ENCODE assay signal across 8 mouse cellular contexts in the genomic region with DNA sequence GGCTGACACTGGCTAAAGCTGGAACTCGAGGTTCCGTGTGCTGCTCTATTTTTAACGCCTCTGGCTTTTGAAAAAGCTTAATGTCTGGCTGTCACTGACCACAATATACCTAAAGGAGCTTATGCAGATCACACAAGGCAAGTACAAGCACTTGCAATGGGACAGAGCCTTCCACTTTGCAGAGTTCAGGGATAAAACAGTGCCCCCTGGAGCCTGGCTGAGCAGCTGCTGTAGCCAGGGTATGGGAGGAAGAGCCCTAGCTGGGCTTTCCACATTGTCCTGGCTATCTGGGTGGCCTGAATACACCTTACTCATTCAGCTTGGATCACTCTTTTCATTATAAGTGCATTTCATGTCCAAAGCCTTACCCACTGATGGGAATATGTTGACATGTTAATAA. TPM values are rescaled to one million over a fixed set of nuclear protein-coding genes. Genes with fewer than 3 reads are reported as not detected.
A peak's percentile ranks its signal among the peaks of the same experiment; 100 is the strongest.
DNase-seq lines count a peak whose midpoint lies in the region; ATAC-seq and TF ChIP-seq lines count a peak whose summit lies in the region.

No protein-coding gene starts in this region.

- no peak overlapping the region for H3K4me3 ChIP-seq in intestine, postnatal 0 days (ENCODE audit: low read depth, low read length)
- no peak overlapping the region for H3K4me3 ChIP-seq in intestine, embryonic 15.5 days (replicated peaks)
- no peak overlapping the region for H3K4me3 ChIP-seq in G1E (ENCODE audit: low read depth, low read length)
- no peak overlapping the region for H3K4me3 ChIP-seq in liver, postnatal 0 days (ENCODE audit: low read depth, low read length)
- no peak overlapping the region for H3K4me3 ChIP-seq in forebrain, embryonic 16.5 days (replicated peaks; ENCODE audit: low read length)

- H3K9ac ChIP-seq in intestine, postnatal 0 days (ENCODE audit: low read depth, low read length), result no peak overlapping the region
- H3K9ac ChIP-seq in intestine, embryonic 15.5 days, result no peak overlapping the region
- no peak overlapping the region for H3K9ac ChIP-seq in liver, postnatal 0 days (replicated peaks)
- no peak overlapping the region for H3K9ac ChIP-seq in forebrain, embryonic 16.5 days (replicated peaks; ENCODE audit: low read depth, low read length)

- no peaks in the 10 kb centered on the region for H3K9me3 ChIP-seq in intestine, postnatal 0 days (ENCODE audit: control insufficient read depth)
- H3K9me3 ChIP-seq in intestine, embryonic 15.5 days, result no peaks in the 10 kb centered on the region
- H3K9me3 ChIP-seq in G1E (replicated peaks), result no peaks in the 10 kb centered on the region
- no peaks in the 10 kb centered on the region for H3K9me3 ChIP-seq in liver, postnatal 0 days (ENCODE audit: low read length)
- H3K9me3 ChIP-seq in forebrain, embryonic 16.5 days (ENCODE audit: control insufficient read depth, low read length), result no peaks in the 10 kb centered on the region

- peaks cover 49% of the 10 kb centered on the region for H3K36me3 ChIP-seq in intestine, postnatal 0 days (ENCODE audit: control insufficient read depth, insufficient read depth)
- peaks cover 11% of the 10 kb centered on the region; the same call in 1 of the 2 replicates for H3K36me3 ChIP-seq in intestine, embryonic 15.5 days
- H3K36me3 ChIP-seq in G1E (replicated peaks), result peaks cover 91% of the 10 kb centered on the region
- peaks cover 39% of the 10 kb centered on the region for H3K36me3 ChIP-seq in liver, postnatal 0 days (replicated peaks; ENCODE audit: insufficient read depth, low read length)
- H3K36me3 ChIP-seq in forebrain, embryonic 16.5 days (ENCODE audit: control insufficient read depth, insufficient read depth), result 0 out of 2 replicates have a peak, but pooled peaks cover 2% of the 10 kb centered on the region

- WGBS in intestine, postnatal 0 days, result 80% methylated on average over 3 of the region's 3 CpGs
- WGBS in intestine, embryonic 15.5 days, result 87% methylated on average over 3 of the region's 3 CpGs
- WGBS in liver, postnatal 0 days (ENCODE audit: insufficient replicate concordance), result 85% methylated on average over 3 of the region's 3 CpGs
- WGBS in forebrain, embryonic 16.5 days, result 83% methylated on average over 3 of the region's 3 CpGs

- TF ChIP-seq CTCF in intestine, postnatal 0 days (IDR thresholded peaks at IDR 0.05; ENCODE audit: low read depth), result peak; percentile 64
- 0 out of 2 replicates have a peak, but pooled peaks have one; percentile 7 for TF ChIP-seq CTCF in G1E (IDR thresholded peaks at IDR 0.05; ENCODE audit: low read depth, low read length)
- peak; percentile 70 for TF ChIP-seq CTCF in liver, postnatal 0 days (IDR thresholded peaks at IDR 0.05; ENCODE audit: low read depth)

- ATAC-seq in intestine, postnatal 0 days, result no peak
- ATAC-seq in intestine, embryonic 15.5 days, result no peak
- ATAC-seq in G1E (ENCODE audit: extremely low read depth, insufficient number of reproducible peaks, low FRiP score, poor library complexity, severe bottlenecking), result no peak
- ATAC-seq in liver, postnatal 0 days, result no peak
- ATAC-seq in forebrain, embryonic 16.5 days, result no peak

- TF ChIP-seq EP300 in liver, postnatal 0 days (IDR thresholded peaks at IDR 0.05; ENCODE audit: low read depth), result no peak

- no peak for DNase-seq in G1E (ENCODE audit: low spot score)
- DNase-seq in adrenal gland, postnatal 25 days, result peak; percentile 48
- peak; percentile 32 for DNase-seq in liver, postnatal 0 days
- DNase-seq in left cerebral cortex, adult 9 months (ENCODE audit: low spot score in 2 of 2), result no peak
- DNase-seq in ovary, adult 18-20 months (ENCODE audit: low spot score), result no peak

- no peaks in the 10 kb centered on the region for H3K27me3 ChIP-seq in intestine, postnatal 0 days (replicated peaks; ENCODE audit: control insufficient read depth, insufficient read depth, low read length)
- no peaks in the 10 kb centered on the region for H3K27me3 ChIP-seq in intestine, embryonic 15.5 days (replicated peaks)
- no peaks in the 10 kb centered on the region for H3K27me3 ChIP-seq in G1E (ENCODE audit: insufficient read depth, low read length)
- no peaks in the 10 kb centered on the region for H3K27me3 ChIP-seq in liver, postnatal 0 days (ENCODE audit: insufficient read depth, low read length)
- H3K27me3 ChIP-seq in forebrain, embryonic 16.5 days (replicated peaks; ENCODE audit: control insufficient read depth, insufficient read depth, low read length), result no peaks in the 10 kb centered on the region

- no peaks in the 10 kb centered on the region for H3K4me1 ChIP-seq in intestine, postnatal 0 days (replicated peaks; ENCODE audit: control insufficient read depth, insufficient read depth, low read length)
- H3K4me1 ChIP-seq in intestine, embryonic 15.5 days (replicated peaks), result no peaks in the 10 kb centered on the region
- H3K4me1 ChIP-seq in G1E (ENCODE audit: insufficient read depth, low read depth, low read length), result no peaks in the 10 kb centered on the region
- H3K4me1 ChIP-seq in liver, postnatal 0 days (ENCODE audit: insufficient read depth), result no peaks in the 10 kb centered on the region
- H3K4me1 ChIP-seq in forebrain, embryonic 16.5 days (replicated peaks; ENCODE audit: control insufficient read depth, insufficient read depth, low read length), result no peaks in the 10 kb centered on the region

- H3K4me2 ChIP-seq in intestine, postnatal 0 days (replicated peaks; ENCODE audit: low read depth), result no peak overlapping the region
- no peak overlapping the region for H3K4me2 ChIP-seq in intestine, embryonic 15.5 days (replicated peaks)
- no peak overlapping the region for H3K4me2 ChIP-seq in liver, postnatal 0 days (ENCODE audit: low read depth, low read length)
- H3K4me2 ChIP-seq in forebrain, embryonic 16.5 days (ENCODE audit: low read length), result no peak overlapping the region

- H3K27ac ChIP-seq in intestine, postnatal 0 days (ENCODE audit: low read depth, low read length), result no peak overlapping the region
- no peak overlapping the region for H3K27ac ChIP-seq in intestine, embryonic 15.5 days
- H3K27ac ChIP-seq in liver, postnatal 0 days (ENCODE audit: low read depth), result no peak overlapping the region
- no peak overlapping the region for H3K27ac ChIP-seq in forebrain, embryonic 16.5 days (ENCODE audit: low read length)

RNA-seq across cellular contexts. Expression of a gene that starts 8.3 kb away (rescaled TPM):
- polyA plus RNA-seq in intestine, postnatal 0 days (2015; fragmentation: Nextera tagmentation; extraction: Ambion mirVana), result 2.4 and 2.6 TPM in 2 replicates
- 7.0 and 7.6 TPM in 2 replicates for polyA plus RNA-seq in intestine, embryonic 15.5 days (2015; fragmentation: Nextera tagmentation; extraction: Ambion mirVana)
- 20.8 and 24.2 TPM in 2 replicates for total RNA-seq in G1E (2014; fragmentation: Nextera tagmentation)
- 10.8 and 10.9 TPM in 2 replicates for total RNA-seq in G1E (2017)
- 8.6 and 9.8 TPM in 2 replicates for polyA plus RNA-seq in G1E (2012)
- total RNA-seq in adrenal gland, postnatal 25 days (2021), result 14.3 and 17.2 TPM in 2 replicates
- polyA plus RNA-seq in liver, postnatal 0 days (2015; fragmentation: Nextera tagmentation; extraction: Ambion mirVana), result 1.3 and 1.6 TPM in 2 replicates
- polyA plus RNA-seq in forebrain, embryonic 16.5 days (2015; fragmentation: Nextera tagmentation; extraction: Ambion mirVana), result 9.7 and 11.7 TPM in 2 replicates

RNA-seq across cellular contexts. Expression of a gene that starts 24.6 kb away (rescaled TPM):
- polyA plus RNA-seq in intestine, postnatal 0 days (2015; fragmentation: Nextera tagmentation; extraction: Ambion mirVana), result 0.68 and 0.69 TPM in 2 replicates
- 0.70 and 0.78 TPM in 2 replicates for polyA plus RNA-seq in intestine, embryonic 15.5 days (2015; fragmentation: Nextera tagmentation; extraction: Ambion mirVana)
- total RNA-seq in G1E (2014; fragmentation: Nextera tagmentation), result not detected in 2 replicates
- 0.16 and 0.35 TPM in 2 replicates for total RNA-seq in G1E (2017)
- not detected in 2 replicates for polyA plus RNA-seq in G1E (2012)
- 3.1 and 4.1 TPM in 2 replicates for total RNA-seq in adrenal gland, postnatal 25 days (2021)
- 0.67 and 1.1 TPM in 2 replicates for polyA plus RNA-seq in liver, postnatal 0 days (2015; fragmentation: Nextera tagmentation; extraction: Ambion mirVana)
- 5.9 and 7.2 TPM in 2 replicates for polyA plus RNA-seq in forebrain, embryonic 16.5 days (2015; fragmentation: Nextera tagmentation; extraction: Ambion mirVana)

Comparison
In these comparisons a context has a peak if more than half of its experiments do, and no peak if none do; other contexts are left out.
1. CTCF ChIP-seq: peak in every context shown above with its lines; median percentile 70 in liver, postnatal 0 days; 64 in intestine, postnatal 0 days; 7 in G1E.
2. DNase-seq: peak in adrenal gland, postnatal 25 days (single experiment) and liver, postnatal 0 days (single experiment); none in G1E (single experiment), left cerebral cortex, adult 9 months (0 of 2) and ovary, adult 18-20 months (single experiment).